Mouse (Mus musculus): ENCODE measurements around the gene Cd4.

DNA sequence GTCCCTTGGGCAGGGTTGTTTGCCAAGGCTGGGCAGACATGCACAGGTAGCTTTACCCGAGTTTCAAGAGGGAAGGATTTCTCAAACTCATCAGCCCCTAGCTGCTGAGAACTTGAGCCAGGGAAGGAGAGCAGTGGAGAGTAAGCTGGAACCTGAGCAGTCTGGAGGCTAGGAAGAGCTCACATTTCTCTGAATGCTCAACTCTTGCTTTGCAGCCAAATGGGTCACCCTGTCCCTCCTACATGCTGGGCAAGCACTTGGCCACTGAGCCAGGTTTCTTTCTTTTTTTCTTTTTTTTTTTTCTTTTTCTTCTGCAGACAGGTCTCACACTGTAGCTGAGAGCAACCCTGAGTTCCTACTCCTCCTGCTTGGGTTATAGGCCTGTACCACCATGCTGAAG is 48.7 kb upstream of the Cd4 start:
- TF ChIP-seq CTCF (IDR thresholded peaks at IDR 0.05; ENCODE audit: control insufficient read depth, insufficient read depth, insufficient read length) (no peak), MAX (IDR thresholded peaks at IDR 0.05) (no peak), USF1 (IDR thresholded peaks at IDR 0.05; ENCODE audit: low read depth) (no peak), CEBPB (IDR thresholded peaks at IDR 0.05; ENCODE audit: low read depth) (no peak)
